Mouse (Mus musculus): ENCODE results near the gene Pou2f3.

DNA sequence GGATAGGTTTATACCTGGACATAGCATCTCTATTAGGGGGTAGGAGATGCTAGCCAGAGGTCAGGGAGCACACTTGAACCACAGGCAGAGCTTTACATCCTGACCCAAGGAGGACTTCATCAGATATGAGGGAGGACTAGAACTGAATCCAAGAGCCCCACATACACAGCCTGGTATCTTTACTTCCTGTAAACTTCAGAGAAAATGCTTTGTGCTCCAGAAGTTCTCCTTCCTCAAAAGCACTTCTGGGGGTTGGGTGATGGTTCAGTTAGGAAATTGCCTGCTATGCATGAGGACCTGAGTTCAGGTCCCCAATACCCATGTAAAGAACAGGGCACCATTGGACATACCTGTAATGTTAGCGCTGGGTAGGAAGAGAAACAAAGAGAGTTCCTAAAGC lies 23.3 kb upstream of the Pou2f3 start:
- TF ChIP-seq CTCF (IDR thresholded peaks at IDR 0.05; ENCODE audit: low read depth, low read length) (no peak), GATA2 (IDR thresholded peaks at IDR 0.05; ENCODE audit: borderline replicate concordance, low read depth, low read length) (no peak), GATA1 (IDR thresholded peaks at IDR 0.05; ENCODE audit: borderline replicate concordance, low read length) (no peak), TAL1 (conservative IDR thresholded peaks at IDR 0.05; ENCODE audit: low read depth, low read length) (no peak)
